Mouse (Mus musculus): ENCODE data around the gene Cd72. TPM values are rescaled to one million over a fixed set of nuclear protein-coding genes. Genes with fewer than 3 reads are reported as not detected.

The Cd72 gene
- total and polyA plus RNA-seq, 2 experiments, result 3.6 to 4.9 TPM

DNA sequence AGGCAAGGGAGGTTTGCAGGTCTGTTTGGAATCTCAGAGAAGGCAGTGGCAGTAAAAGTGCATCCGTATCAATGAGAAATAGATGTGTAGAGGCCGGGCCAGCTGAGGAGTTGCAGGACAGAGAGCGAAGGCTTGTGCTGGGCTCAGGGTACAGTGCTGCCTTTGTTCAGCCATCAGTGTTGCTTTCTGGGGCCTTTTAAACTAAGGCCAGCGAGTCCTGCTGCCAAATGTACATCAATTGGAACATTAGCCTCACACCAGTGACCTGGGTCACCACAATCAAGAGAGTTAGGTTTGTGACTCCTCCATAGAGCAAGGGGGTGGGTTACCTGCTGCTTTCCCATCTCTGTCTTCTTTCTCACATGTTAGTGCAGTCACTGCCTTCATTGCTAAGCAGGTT, 56.4 kb downstream of the Cd72 start:
- H3K27ac ChIP-seq (replicated peaks; ENCODE audit: insufficient read depth, low read depth, low read length), result no peak overlapping the region
- whole genome bisulfite sequencing, result 88% methylated on average over 4 of the region's 4 CpGs
- DNase-seq (ENCODE audit: extremely low read depth, low read depth, low spot score), result no peak
- peaks cover 34% of the 10 kb centered on the region for H3K4me1 ChIP-seq (ENCODE audit: control insufficient read depth, insufficient read depth, low read length)
- peaks cover 34% of the 10 kb centered on the region; the same call in 1 of the 2 replicates for H3K79me2 ChIP-seq (ENCODE audit: control insufficient read depth, insufficient read depth, low read length)
- no peak for TF ChIP-seq POLR2A (IDR thresholded peaks at IDR 0.05; ENCODE audit: extremely low read depth, insufficient read depth, low read length)
- TF ChIP-seq CTCF (IDR thresholded peaks at IDR 0.05; ENCODE audit: low read depth, low read length), result no peak
- H3K27me3 ChIP-seq (ENCODE audit: control insufficient read depth, insufficient read depth, low read length), result no peaks in the 10 kb centered on the region
- H3K9ac ChIP-seq (ENCODE audit: low read depth, low read length), result no peak overlapping the region
- H3K36me3 ChIP-seq (ENCODE audit: control insufficient read depth, insufficient read depth, low read length), result no peaks in the 10 kb centered on the region
- no peak overlapping the region for H3K4me3 ChIP-seq (ENCODE audit: insufficient read depth, low read depth, low read length)

Other genes starting within 250 kb of the Cd72 start
- gene Atp8b5, start 187.5 kb downstream of the Cd72 start, total RNA-seq (2014; rRNA removed), result 0.13 and 0.28 TPM in 2 replicates
- gene Atp8b5, start 187.5 kb downstream of the Cd72 start, polyA plus RNA-seq (2012; rRNA removed), result 0.44 and 0.47 TPM in 2 replicates
- gene Rusc2, start 72.6 kb downstream of the Cd72 start, total RNA-seq (2014; rRNA removed), result 14.2 and 15.9 TPM in 2 replicates
- 17.2 and 17.5 TPM in 2 replicates for gene Rusc2, start 72.6 kb downstream of the Cd72 start, polyA plus RNA-seq (2012; rRNA removed)
- gene Fam166b, start 25.5 kb downstream of the Cd72 start, total RNA-seq (2014; rRNA removed), result not detected in 2 replicates
- gene Fam166b, start 25.5 kb downstream of the Cd72 start, polyA plus RNA-seq (2012; rRNA removed), result not detected in 2 replicates
- 3.0 and 3.2 TPM in 2 replicates for gene Tesk1, start 12.7 kb downstream of the Cd72 start, total RNA-seq (2014; rRNA removed)
- gene Tesk1, start 12.7 kb downstream of the Cd72 start, polyA plus RNA-seq (2012; rRNA removed), result 25.0 and 28.3 TPM in 2 replicates
- gene Sit1, start 29.1 kb upstream of the Cd72 start, total RNA-seq (2014; rRNA removed), result not detected in 2 replicates
- gene Sit1, start 29.1 kb upstream of the Cd72 start, polyA plus RNA-seq (2012; rRNA removed), result 0.13 and 0.51 TPM in 2 replicates
- gene Ccdc107, start 38.3 kb upstream of the Cd72 start, total RNA-seq (2014; rRNA removed), result 190 and 221 TPM in 2 replicates
- 260 and 344 TPM in 2 replicates for gene Ccdc107, start 38.3 kb upstream of the Cd72 start, polyA plus RNA-seq (2012; rRNA removed)
- 0.74 and 0.94 TPM in 2 replicates for gene Arhgef39, start 45.1 kb upstream of the Cd72 start, total RNA-seq (2014; rRNA removed)
- gene Arhgef39, start 45.1 kb upstream of the Cd72 start, polyA plus RNA-seq (2012; rRNA removed), result 0.81 and 1.4 TPM in 2 replicates
- gene Car9, start 52.3 kb upstream of the Cd72 start, total RNA-seq (2014; rRNA removed), result 0.20 and 0.28 TPM in 2 replicates
- gene Car9, start 52.3 kb upstream of the Cd72 start, polyA plus RNA-seq (2012; rRNA removed), result 0.14 and 0.20 TPM in 2 replicates
- gene Tpm2, start 69.1 kb upstream of the Cd72 start, total RNA-seq (2014; rRNA removed), result 1.8 and 8.4 TPM in 2 replicates
- 3.8 TPM in 2 replicates for gene Tpm2, start 69.1 kb upstream of the Cd72 start, polyA plus RNA-seq (2012; rRNA removed)
- 37.8 and 41.1 TPM in 2 replicates for gene Creb3, start 107.7 kb upstream of the Cd72 start, total RNA-seq (2014; rRNA removed)
- 47.9 and 62.0 TPM in 2 replicates for gene Creb3, start 107.7 kb upstream of the Cd72 start, polyA plus RNA-seq (2012; rRNA removed)
- 39.9 and 42.8 TPM in 2 replicates for gene Tln1, start 108.1 kb upstream of the Cd72 start, total RNA-seq (2014; rRNA removed)
- 29.9 and 38.6 TPM in 2 replicates for gene Tln1, start 108.1 kb upstream of the Cd72 start, polyA plus RNA-seq (2012; rRNA removed)
- 15.9 and 18.7 TPM in 2 replicates for gene Rgp1, start 124.1 kb upstream of the Cd72 start, total RNA-seq (2014; rRNA removed)
- 33.2 and 44.5 TPM in 2 replicates for gene Rgp1, start 124.1 kb upstream of the Cd72 start, polyA plus RNA-seq (2012; rRNA removed)
- 5.1 and 5.3 TPM in 2 replicates for gene Gba2, start 124.2 kb upstream of the Cd72 start, total RNA-seq (2014; rRNA removed)
- 8.9 and 10.9 TPM in 2 replicates for gene Gba2, start 124.2 kb upstream of the Cd72 start, polyA plus RNA-seq (2012; rRNA removed)
- gene Msmp, start 129.9 kb upstream of the Cd72 start, total RNA-seq (2014; rRNA removed), result not detected in 2 replicates
- not detected in 2 replicates for gene Msmp, start 129.9 kb upstream of the Cd72 start, polyA plus RNA-seq (2012; rRNA removed)
- gene Npr2, start 177.3 kb upstream of the Cd72 start, total RNA-seq (2014; rRNA removed), result 22.9 and 29.2 TPM in 2 replicates
- gene Npr2, start 177.3 kb upstream of the Cd72 start, polyA plus RNA-seq (2012; rRNA removed), result 24.1 and 39.1 TPM in 2 replicates
- gene Spag8, start 199.0 kb upstream of the Cd72 start, total RNA-seq (2014; rRNA removed), result 0.47 and 0.55 TPM in 2 replicates
- gene Spag8, start 199.0 kb upstream of the Cd72 start, polyA plus RNA-seq (2012; rRNA removed), result 0.83 and 1.1 TPM in 2 replicates
- gene Hint2, start 201.8 kb upstream of the Cd72 start, total RNA-seq (2014; rRNA removed), result 202 and 236 TPM in 2 replicates
- 215 and 231 TPM in 2 replicates for gene Hint2, start 201.8 kb upstream of the Cd72 start, polyA plus RNA-seq (2012; rRNA removed)
- gene Tmem8b, start 214.3 kb upstream of the Cd72 start, total RNA-seq (2014; rRNA removed), result 0.46 and 0.81 TPM in 2 replicates
- 1.8 and 1.9 TPM in 2 replicates for gene Tmem8b, start 214.3 kb upstream of the Cd72 start, polyA plus RNA-seq (2012; rRNA removed)
- not detected in 2 replicates for gene Fam221b, start 214.5 kb upstream of the Cd72 start, total RNA-seq (2014; rRNA removed)
- 0.02 TPM in 1 of 2 replicates, not detected in the other for gene Fam221b, start 214.5 kb upstream of the Cd72 start, polyA plus RNA-seq (2012; rRNA removed)
- gene Olfr70, start 246.2 kb upstream of the Cd72 start, total RNA-seq (2014; rRNA removed), result not detected in 2 replicates
- gene Olfr70, start 246.2 kb upstream of the Cd72 start, polyA plus RNA-seq (2012; rRNA removed), result not detected in 2 replicates

All from liver, adult 2 months (tissue).